Mouse (Mus musculus): ENCODE results near the gene Olig1.

DNA sequence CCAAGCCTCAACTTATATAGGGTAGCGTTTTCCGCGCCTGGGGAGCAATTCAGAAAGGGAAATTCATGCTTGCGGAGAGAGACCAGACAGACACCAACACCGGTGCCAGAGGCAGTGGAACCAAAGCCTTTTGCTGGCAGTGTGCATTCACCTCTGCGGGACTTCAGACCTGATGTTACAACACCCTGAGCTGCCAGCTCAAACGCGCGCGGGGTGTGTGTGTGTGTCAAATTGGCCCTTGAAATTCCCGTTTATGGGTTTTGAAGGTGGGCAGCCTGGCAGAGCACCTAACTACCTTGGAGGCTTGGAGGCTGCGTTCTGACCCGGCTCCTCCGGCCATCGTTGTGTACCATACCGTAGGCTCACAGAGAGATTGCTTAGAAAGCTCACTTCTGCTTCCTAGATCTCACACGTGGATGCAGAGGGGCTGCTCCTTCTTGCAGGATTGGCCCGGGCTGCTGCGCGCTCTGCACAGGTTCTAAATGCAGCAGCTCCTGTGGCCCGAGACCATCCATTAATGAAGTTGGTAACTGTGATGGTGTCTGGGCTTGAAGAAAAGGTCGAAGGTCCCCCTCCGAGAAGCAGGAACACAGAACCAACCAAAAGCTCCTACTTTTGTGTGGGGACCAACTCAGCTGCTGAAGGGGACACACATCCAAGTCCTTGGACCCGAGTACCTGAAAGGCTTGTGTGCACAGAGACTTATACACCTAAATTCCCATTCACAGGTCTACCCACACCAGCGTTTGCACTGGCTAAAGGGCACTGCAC, 36.9 kb upstream of the Olig1 start:
- TF ChIP-seq POLR2A (IDR thresholded peaks at IDR 0.05; ENCODE audit: borderline replicate concordance, control insufficient read depth, low read depth, low read length) = no peak
- no peak for TF ChIP-seq CTCF (IDR thresholded peaks at IDR 0.05; ENCODE audit: control insufficient read depth, insufficient read depth, low read length)
